ENCODE assay signal across 20 mouse cellular contexts in the genomic region with DNA sequence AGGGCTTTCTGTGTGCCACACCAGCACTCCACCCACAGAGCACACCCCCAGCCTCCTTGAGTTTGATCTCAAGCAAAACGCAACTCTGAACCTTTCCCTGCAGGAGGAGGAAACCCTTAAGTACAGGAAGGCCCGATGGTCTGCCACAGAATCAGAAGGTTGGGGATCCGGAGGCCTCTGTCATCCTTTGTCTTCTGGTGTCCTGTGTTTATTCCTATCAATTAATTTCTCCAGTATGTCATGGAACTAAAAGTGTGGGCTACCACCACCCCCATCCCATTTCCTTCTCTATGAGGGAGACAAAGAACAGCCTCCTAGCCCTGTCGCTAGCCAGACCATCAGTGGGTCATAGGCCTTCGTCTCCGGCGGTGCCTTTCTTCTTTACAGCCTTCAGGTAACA.
"Had no signal": no experiment of that assay in that cellular context is flagged by ENCODE, and none has a peak within 500 bp of the region (broad histone marks: within the 10 kb centered on the region; RNA-seq: fewer than 3 reads in every experiment).

No protein-coding gene starts in this region.

- H3K9ac ChIP-seq: liver, embryonic 13.5 days; midbrain, embryonic 13.5 days; neural tube, embryonic 13.5 days; stomach, embryonic 15.5 days had no signal

- H3K4me3 ChIP-seq: left cerebral cortex, adult 2 months; liver, embryonic 13.5 days; megakaryocyte, embryonic 14.5 days; midbrain, embryonic 10.5 days; midbrain, embryonic 13.5 days; myocyte; neural tube, embryonic 13.5 days; stomach, embryonic 15.5 days had no signal

- H3K36me3 ChIP-seq: liver, embryonic 13.5 days; midbrain, embryonic 10.5 days; midbrain, embryonic 13.5 days; neural tube, embryonic 13.5 days; stomach, embryonic 15.5 days had no signal

- H3K27ac ChIP-seq: hindbrain, postnatal 0 days; left cerebral cortex, adult 2 months; liver, embryonic 13.5 days; midbrain, embryonic 10.5 days; midbrain, embryonic 13.5 days; neural tube, embryonic 13.5 days; stomach, embryonic 15.5 days had no signal

- H3K9me3 ChIP-seq: liver, embryonic 13.5 days; megakaryocyte, embryonic 14.5 days; midbrain, embryonic 10.5 days; midbrain, embryonic 13.5 days; neural tube, embryonic 13.5 days; stomach, embryonic 15.5 days had no signal

- H3K27me3 ChIP-seq: liver, embryonic 13.5 days; midbrain, embryonic 13.5 days; neural tube, embryonic 13.5 days; stomach, embryonic 15.5 days had no signal

- DNase-seq: kidney, adult 18-20 months; kidney, adult 9 months; kidney, postnatal 14 days; kidney, postnatal 4 days; liver, embryonic 13.5 days; retina, postnatal 1 day; right cerebral cortex, postnatal 25 days; spleen, adult 18-20 months; thymus, postnatal 25 days had no signal

- H3K4me1 ChIP-seq: midbrain, embryonic 10.5 days; midbrain, embryonic 13.5 days; neural tube, embryonic 13.5 days; stomach, embryonic 15.5 days had no signal

- H3K4me2 ChIP-seq: liver, embryonic 13.5 days; midbrain, embryonic 13.5 days; neural tube, embryonic 13.5 days; stomach, embryonic 15.5 days had no signal

- ATAC-seq: hindbrain, postnatal 0 days; inflammation-experienced regulatory T-cells, adult 6 months; intestine, embryonic 16.5 days; midbrain, embryonic 13.5 days; midbrain, embryonic 16.5 days had no signal
